Mouse (Mus musculus) left cerebral cortex, postnatal 14 days (tissue): ENCODE measurements around the gene A630089N07Rik. TPM values are rescaled to one million over a fixed set of nuclear protein-coding genes. Genes with fewer than 3 reads are reported as not detected.
A peak's percentile ranks its signal among the peaks of the same experiment; 100 is the strongest.

Source experiments
- DNase-seq, 2 experiments: peaks; one replicate each; pipeline ENCODE4 v3.0.0; 2021 to 2022; ENCODE audit warnings: low spot score in 2 of 2, mixed read lengths in 1 of 2
- intact Hi-C: fragments of 180-260 bp; cut with DNase I; formaldehyde crosslinking; loops from one replicate; pipeline ENCODE4 v1.15.1; 2025
- total RNA-seq, 2 experiments: library from RNA; stranded (reverse); gene quantifications; 2 replicates each; pipeline ENCODE4 v1.2.3; 2021

Gene A630089N07Rik
- total RNA-seq, 2 experiments from 2014 or later = 8.1 to 8.5 TPM

DNA sequence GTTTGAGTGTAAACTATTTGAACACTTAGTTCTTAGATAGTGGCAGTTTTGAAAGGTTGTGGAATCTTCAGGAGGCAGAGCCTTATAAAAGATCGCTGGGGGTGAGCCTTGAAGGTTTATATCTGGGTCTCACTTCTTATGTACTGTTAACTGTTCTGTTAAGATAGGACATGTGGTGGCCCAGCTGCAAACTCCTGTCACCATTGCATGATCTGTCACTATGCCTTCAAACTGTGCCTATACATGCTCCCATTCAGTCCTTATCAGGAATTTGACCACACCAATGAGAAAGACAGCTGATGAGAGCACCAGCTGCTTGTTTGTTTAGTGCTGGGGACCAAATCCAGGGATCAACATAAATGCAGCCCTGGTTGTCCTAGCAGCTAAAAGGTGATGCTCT is 105.0 kb downstream of the A630089N07Rik start:
- intact Hi-C loops = no loop called here
- no peak for DNase-seq

DNA sequence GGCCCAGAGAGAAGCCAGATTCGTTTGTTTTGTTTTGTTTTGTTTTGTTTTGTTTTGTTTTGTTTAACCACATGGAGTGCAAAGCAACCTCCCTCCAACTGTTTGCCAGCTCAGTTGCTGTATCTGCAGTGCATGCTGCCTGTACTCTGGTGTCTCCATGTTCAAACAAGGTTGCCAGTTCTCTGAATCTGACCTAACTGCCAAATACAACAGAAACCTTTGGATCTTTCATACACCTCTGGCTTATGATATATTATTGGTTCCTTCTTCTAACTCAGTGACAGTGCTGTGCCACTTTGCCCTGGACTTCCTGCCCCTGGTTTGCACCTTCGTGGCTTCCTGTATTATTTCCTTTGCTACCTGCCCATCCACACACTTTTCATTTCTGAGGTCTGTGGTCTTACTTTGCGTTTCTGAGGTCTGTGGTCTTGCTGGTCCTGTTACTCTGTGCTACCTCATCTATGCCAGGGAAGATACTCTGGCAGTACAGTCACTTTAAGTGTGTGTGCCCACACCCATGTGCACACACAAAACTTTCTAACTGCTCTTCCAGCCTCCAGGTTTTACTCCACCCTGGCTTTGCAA is 118.2 kb downstream of the A630089N07Rik start:
- no peak for DNase-seq
- intact Hi-C loops = loop anchor here (2.0 to 5.0 kb wide), 2 partner anchors 33 to 157 kb away; partner anchors contain the start of gene B230307C23Rik

DNA sequence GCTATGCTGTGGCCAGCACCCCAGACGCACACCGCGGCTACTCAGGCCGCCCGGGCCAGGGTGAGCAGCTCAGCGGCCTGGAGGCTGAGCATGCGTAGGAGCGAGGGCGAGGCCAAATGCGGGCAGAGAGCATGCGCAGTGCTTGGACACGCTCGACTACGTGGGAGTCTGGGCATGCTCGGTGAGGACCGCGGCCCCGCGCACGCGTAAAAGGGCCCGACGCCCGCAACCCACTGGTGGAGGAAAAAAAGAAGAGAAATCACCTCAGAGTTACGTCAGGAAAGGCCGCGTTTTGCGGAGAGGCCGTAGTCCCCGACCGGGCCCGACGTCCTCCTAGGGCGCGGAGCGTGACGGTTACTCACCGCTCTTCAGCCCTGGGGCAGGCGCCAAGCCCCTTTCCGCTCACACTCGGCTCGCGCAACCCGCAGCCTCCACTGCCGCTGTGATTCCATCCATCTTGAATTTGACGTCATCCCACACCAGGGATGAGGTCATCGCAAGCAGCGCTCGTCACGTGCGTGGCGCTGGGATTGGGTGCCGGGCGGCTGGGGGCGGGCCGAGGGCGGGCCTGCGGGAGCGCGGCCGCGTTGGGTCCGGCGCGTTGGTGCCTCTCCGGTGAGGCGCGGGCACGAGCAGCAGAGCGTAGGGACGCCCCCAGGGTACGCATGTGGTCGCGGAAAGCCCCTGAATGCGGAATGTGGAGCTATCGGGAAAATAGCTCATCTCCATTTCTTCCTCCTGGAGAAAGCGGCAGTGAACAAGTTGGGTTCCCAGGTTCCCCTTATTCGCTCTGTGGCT is 119.9 kb downstream of the A630089N07Rik start, which contains the start of the genes C2cd2 and Zbtb21:
TSS of gene C2cd2 (minus strand) at position 448 of the 798 bp plus-strand sequence.
TSS of gene Zbtb21 (minus strand) at position 472 of the 798 bp plus-strand sequence.
- intact Hi-C loops = loop anchor here (2.0 to 5.0 kb wide), 2 partner anchors 34 to 155 kb away; partner anchors contain the start of gene B230307C23Rik
- peak; percentile 97 to 98 for DNase-seq

GRCm38 (mm10) chr16:97961381-97962150 is 120.7 kb downstream of the A630089N07Rik start:
- intact Hi-C loops = loop anchor here (2.0 to 5.0 kb wide), 2 partner anchors 35 to 154 kb away; partner anchors contain the start of gene B230307C23Rik
- peak in 1 of 2 experiments; percentile 17 for DNase-seq

GRCm38 (mm10) chr16:97960348-97960747 is 121.9 kb downstream of the A630089N07Rik start:
- intact Hi-C loops = loop anchor here (5.0 kb wide), 1 partner anchor 153 kb away; no protein-coding TSS in a partner anchor

GRCm38 (mm10) chr16:97958401-97958973 is 123.8 kb downstream of the A630089N07Rik start:
- intact Hi-C loops = no loop called here
- no peak for DNase-seq

More at GRCm38 (mm10) chr16:97960348-97960747, 121.9 kb downstream of the A630089N07Rik start:
- DNase-seq = no peak

GRCm38 (mm10) chr16:97957626-97958025 is 124.6 kb downstream of the A630089N07Rik start:
- no peak for DNase-seq
- intact Hi-C loops = no loop called here

GRCm38 (mm10) chr16:97956011-97956410 is 126.2 kb downstream of the A630089N07Rik start:
- intact Hi-C loops = no loop called here
- DNase-seq = no peak

- DNase-seq = no peak
- intact Hi-C loops = no loop called here
These were observed 128.9 kb downstream of the A630089N07Rik start for GRCm38 (mm10) chr16:97953300-97953699.

GRCm38 (mm10) chr16:97952801-97953200 is 129.4 kb downstream of the A630089N07Rik start:
- no peak for DNase-seq
- intact Hi-C loops = no loop called here

DNA sequence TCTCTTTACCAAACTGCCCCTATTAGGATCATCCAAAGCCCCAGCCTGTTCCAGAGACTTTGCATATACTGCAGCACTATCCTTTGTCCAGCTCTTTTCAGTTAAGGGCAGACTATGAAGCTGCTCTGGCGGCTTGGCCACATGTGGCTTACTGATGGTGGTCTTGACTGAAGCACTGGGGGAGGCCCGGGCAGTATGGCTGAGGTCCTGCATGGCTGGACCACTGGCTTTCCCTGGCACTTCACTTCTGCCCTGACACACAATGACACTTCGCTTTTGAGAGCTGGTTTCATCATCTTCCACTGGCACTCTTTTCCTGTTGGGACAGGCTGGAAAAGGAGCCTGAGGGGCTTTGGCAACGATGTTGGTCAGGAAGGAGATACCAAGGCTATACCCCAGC is 129.9 kb downstream of the A630089N07Rik start:
- no peak for DNase-seq
- intact Hi-C loops = no loop called here

Other genes starting within 250 kb of the A630089N07Rik start
- 10 to 100 TPM; 16.9 to 20.9 TPM for gene Prdm15, start 230.6 kb downstream of the A630089N07Rik start, total RNA-seq
- 10 to 100 TPM; 17.4 to 22.7 TPM for gene C2cd2, start 119.9 kb downstream of the A630089N07Rik start, total RNA-seq
- 10 to 100 TPM; 20.8 to 21.1 TPM for gene Zbtb21, start 119.8 kb downstream of the A630089N07Rik start, total RNA-seq
- 10 to 100 TPM; 24.2 to 27.4 TPM for gene B230307C23Rik, start 85.1 kb downstream of the A630089N07Rik start, total RNA-seq